Mouse (Mus musculus) testis, adult 2 months (tissue): ENCODE data around the gene Ccdc185. TPM values are rescaled to one million over a fixed set of nuclear protein-coding genes. Genes with fewer than 3 reads are reported as not detected.

Source experiments
- H3K27ac ChIP-seq: fragments of 200-500 bp; 2 replicates; pipeline ENCODE4 v1.5.1; 2012; ENCODE audit warnings: low read depth, low read length; ENCODE audit not compliant: control insufficient read depth, insufficient read depth
- H3K27me3 ChIP-seq: fragments of 200-500 bp; 2 replicates; pipeline ENCODE4 v1.6.1; 2012; ENCODE audit warnings: mild to moderate bottlenecking, low read length, moderate library complexity; ENCODE audit not compliant: control insufficient read depth, insufficient read depth
- H3K36me3 ChIP-seq: fragments of 200-500 bp; 2 replicates; pipeline ENCODE4 v1.6.1; 2012; ENCODE audit warnings: mild to moderate bottlenecking, low read length; ENCODE audit not compliant: control insufficient read depth, insufficient read depth
- H3K4me1 ChIP-seq: fragments of 200-500 bp; 2 replicates; pipeline ENCODE4 v1.6.1; 2012; ENCODE audit warnings: low read length; ENCODE audit not compliant: control insufficient read depth, insufficient read depth
- H3K4me3 ChIP-seq: fragments of 200-500 bp; 2 replicates; pipeline ENCODE4 v1.5.1; 2012; ENCODE audit warnings: low read depth, mild to moderate bottlenecking, low read length, moderate library complexity, mixed read lengths; ENCODE audit not compliant: control insufficient read depth
- CTCF ChIP-seq: fragments of 200-500 bp; IDR thresholded peaks from 2 replicates; pipeline ENCODE4 v1.5.1; 2012; ENCODE audit warnings: low read depth, mild to moderate bottlenecking, inconsistent platforms, low read length, moderate library complexity; ENCODE audit not compliant: control insufficient read depth, insufficient read depth, insufficient replicate concordance
- POLR2A ChIP-seq: fragments of 200-500 bp; IDR thresholded peaks from 2 replicates; pipeline ENCODE4 v1.6.1; 2012; ENCODE audit warnings: low read depth, mild to moderate bottlenecking, inconsistent platforms, low read length, moderate library complexity; ENCODE audit not compliant: control insufficient read depth
- polyA plus RNA-seq: library from polyadenylated mRNA; depleted of rRNA; stranded (reverse); fragments of >200 nt; gene quantifications from 2 replicates; pipeline ENCODE4 v1.2.3, GENCODE M21; 2012

Gene Ccdc185
- polyA plus RNA-seq, 1 experiment: 206 TPM

- Histone ChIP-seq H3K4me3 (no peak overlapping the region), H3K27me3 (no peaks in the 10 kb centered on the region), H3K36me3 (no peaks in the 10 kb centered on the region), H3K27ac (no peak overlapping the region), H3K4me1 (no peaks in the 10 kb centered on the region)
- TF ChIP-seq POLR2A: no peak
- TF ChIP-seq CTCF: no peak
These were observed 13.1 kb downstream of the Ccdc185 start for GRCm38 (mm10) chr1:182735891-182736290.

GRCm38 (mm10) chr1:182732695-182733094 lies 16.3 kb downstream of the Ccdc185 start:
- TF ChIP-seq CTCF: no peak
- no peak for TF ChIP-seq POLR2A
- Histone ChIP-seq H3K4me1 (no peaks in the 10 kb centered on the region), H3K27me3 (no peaks in the 10 kb centered on the region), H3K4me3 (no peak overlapping the region), H3K36me3 (no peaks in the 10 kb centered on the region), H3K27ac (no peak overlapping the region)

GRCm38 (mm10) chr1:182729002-182729401 lies 20.0 kb downstream of the Ccdc185 start:
- H3K4me1 ChIP-seq: no peaks in the 10 kb centered on the region
- no peak overlapping the region for H3K4me3 ChIP-seq
- TF ChIP-seq POLR2A (no peak), CTCF (no peak)
- no peak overlapping the region for H3K27ac ChIP-seq
- H3K27me3 ChIP-seq: no peaks in the 10 kb centered on the region
- no peaks in the 10 kb centered on the region for H3K36me3 ChIP-seq

GRCm38 (mm10) chr1:182727541-182727940 lies 21.4 kb downstream of the Ccdc185 start:
- Histone ChIP-seq H3K36me3 (no peaks in the 10 kb centered on the region), H3K27me3 (no peaks in the 10 kb centered on the region), H3K27ac (no peak overlapping the region), H3K4me3 (no peak overlapping the region), H3K4me1 (no peaks in the 10 kb centered on the region)
- TF ChIP-seq CTCF: no peak
- TF ChIP-seq POLR2A: no peak

- H3K36me3 ChIP-seq: no peaks in the 10 kb centered on the region
- no peaks in the 10 kb centered on the region for H3K27me3 ChIP-seq
- H3K4me3 ChIP-seq: no peak overlapping the region
- TF ChIP-seq POLR2A (no peak), CTCF (no peak)
- no peaks in the 10 kb centered on the region for H3K4me1 ChIP-seq
- no peak overlapping the region for H3K27ac ChIP-seq
These were observed 34.6 kb downstream of the Ccdc185 start for GRCm38 (mm10) chr1:182714236-182714935.

GRCm38 (mm10) chr1:182711360-182711933 lies 37.5 kb downstream of the Ccdc185 start:
- no peak overlapping the region for H3K4me3 ChIP-seq
- H3K4me1 ChIP-seq: no peaks in the 10 kb centered on the region
- H3K27me3 ChIP-seq: no peaks in the 10 kb centered on the region
- no peaks in the 10 kb centered on the region for H3K36me3 ChIP-seq
- H3K27ac ChIP-seq: no peak overlapping the region
- no peak for TF ChIP-seq CTCF
- no peak for TF ChIP-seq POLR2A

- Histone ChIP-seq H3K36me3 (no peaks in the 10 kb centered on the region), H3K27me3 (no peaks in the 10 kb centered on the region), H3K27ac (no peak overlapping the region), H3K4me1 (no peaks in the 10 kb centered on the region), H3K4me3 (no peak overlapping the region)
- no peak for TF ChIP-seq POLR2A
- TF ChIP-seq CTCF: no peak
These were observed 41.5 kb downstream of the Ccdc185 start for GRCm38 (mm10) chr1:182707459-182707858.
